Mouse (Mus musculus): ENCODE results near the gene Olfr1375. TPM values are rescaled to one million over a fixed set of nuclear protein-coding genes. Genes with fewer than 3 reads are reported as not detected.
"Not testable (repeated sequence)": the region's sequence is repeated elsewhere in the genome, so short reads cannot be mapped to it uniquely, and the experiment has no call there.

The Olfr1375 gene
- not detected in 2 replicates for polyA plus RNA-seq (2016; fragmentation: Nextera tagmentation; extraction: Ambion mirVana)

- not testable (repeated sequence) for H3K4me2 ChIP-seq; H3K4me1 ChIP-seq (replicated peaks); H3K36me3 ChIP-seq; H3K4me3 ChIP-seq; ATAC-seq (ENCODE audit: insufficient number of reproducible peaks, low FRiP score); H3K9me3 ChIP-seq (replicated peaks); H3K9ac ChIP-seq; H3K27me3 ChIP-seq (replicated peaks); H3K27ac ChIP-seq (ENCODE audit: poor library complexity, severe bottlenecking)
- WGBS = 67% methylated on average over 3 of the region's 3 CpGs
Measured at GRCm38 (mm10) chr11:51047809-51048208, at the start of gene Olfr1375. Gene Olfr1375, plus strand, starts transcription at chr11:51048109.

GRCm38 (mm10) chr11:51003296-51003695 lies 44.6 kb upstream of the Olfr1375 start, which contains the start of gene Olfr51:
Gene Olfr51, plus strand, starts transcription at chr11:51003596.
- H3K27me3 ChIP-seq (replicated peaks) = no peaks in the 10 kb centered on the region
- H3K27ac ChIP-seq (ENCODE audit: poor library complexity, severe bottlenecking) = no peak within 1 kb of the TSS
- 73% methylated on average over 5 of the region's 5 CpGs for WGBS
- H3K9ac ChIP-seq = no peak within 1 kb of the TSS
- no peak within 1 kb of the TSS for H3K4me3 ChIP-seq
- no peaks in the 10 kb centered on the region for H3K9me3 ChIP-seq (replicated peaks)
- H3K36me3 ChIP-seq = no peaks in the 10 kb centered on the region
- H3K4me1 ChIP-seq (replicated peaks) = no peaks in the 10 kb centered on the region
- H3K4me2 ChIP-seq = no peak within 1 kb of the TSS
- ATAC-seq (ENCODE audit: insufficient number of reproducible peaks, low FRiP score) = no peak

- no peak for ATAC-seq (ENCODE audit: insufficient number of reproducible peaks, low FRiP score)
- Histone ChIP-seq H3K27ac (ENCODE audit: poor library complexity, severe bottlenecking) (no peak overlapping the region), H3K9ac (no peak overlapping the region), H3K4me2 (no peak overlapping the region), H3K9me3 (replicated peaks) (no peaks in the 10 kb centered on the region), H3K4me1 (replicated peaks) (no peaks in the 10 kb centered on the region), H3K36me3 (no peaks in the 10 kb centered on the region), H3K4me3 (no peak overlapping the region), H3K27me3 (replicated peaks) (no peaks in the 10 kb centered on the region)
- 67% methylated on average over 5 of the region's 5 CpGs for WGBS
Measured at GRCm38 (mm10) chr11:51011821-51012220, 36.1 kb upstream of the Olfr1375 start.

GRCm38 (mm10) chr11:51013936-51014335 lies 34.0 kb upstream of the Olfr1375 start, which contains the start of gene Olfr54:
Gene Olfr54, plus strand, starts transcription at chr11:51014236.
- H3K36me3 ChIP-seq = no peaks in the 10 kb centered on the region
- H3K27ac ChIP-seq (ENCODE audit: poor library complexity, severe bottlenecking) = no peak within 1 kb of the TSS
- no peaks in the 10 kb centered on the region for H3K27me3 ChIP-seq (replicated peaks)
- no peak for ATAC-seq (ENCODE audit: insufficient number of reproducible peaks, low FRiP score)
- H3K9ac ChIP-seq = no peak within 1 kb of the TSS
- H3K4me3 ChIP-seq = no peak within 1 kb of the TSS
- H3K4me2 ChIP-seq = no peak within 1 kb of the TSS
- no peaks in the 10 kb centered on the region for H3K9me3 ChIP-seq (replicated peaks)
- WGBS = 56% methylated on average over 1 of the region's 1 CpGs
- H3K4me1 ChIP-seq (replicated peaks) = no peaks in the 10 kb centered on the region

GRCm38 (mm10) chr11:51016341-51016740 lies 31.6 kb upstream of the Olfr1375 start:
- Histone ChIP-seq H3K27me3 (replicated peaks) (no peaks in the 10 kb centered on the region), H3K9me3 (replicated peaks) (no peaks in the 10 kb centered on the region), H3K36me3 (no peaks in the 10 kb centered on the region), H3K4me1 (replicated peaks) (no peaks in the 10 kb centered on the region), H3K27ac (ENCODE audit: poor library complexity, severe bottlenecking) (no peak overlapping the region), H3K4me2 (no peak overlapping the region), H3K4me3 (no peak overlapping the region), H3K9ac (no peak overlapping the region)
- ATAC-seq (ENCODE audit: insufficient number of reproducible peaks, low FRiP score) = no peak
- WGBS = 47% methylated on average over 2 of the region's 2 CpGs

- not testable (repeated sequence) for H3K4me1 ChIP-seq (replicated peaks); H3K27me3 ChIP-seq (replicated peaks); H3K9ac ChIP-seq; H3K27ac ChIP-seq (ENCODE audit: poor library complexity, severe bottlenecking); H3K36me3 ChIP-seq; H3K4me3 ChIP-seq; H3K4me2 ChIP-seq; H3K9me3 ChIP-seq (replicated peaks); ATAC-seq (ENCODE audit: insufficient number of reproducible peaks, low FRiP score)
- 80% methylated on average over 11 of the region's 11 CpGs for WGBS
Measured at GRCm38 (mm10) chr11:51026811-51027210, 21.1 kb upstream of the Olfr1375 start.

- not testable (repeated sequence) for H3K27me3 ChIP-seq (replicated peaks); H3K4me2 ChIP-seq; H3K4me3 ChIP-seq; H3K9me3 ChIP-seq (replicated peaks); H3K4me1 ChIP-seq (replicated peaks); ATAC-seq (ENCODE audit: insufficient number of reproducible peaks, low FRiP score); H3K27ac ChIP-seq (ENCODE audit: poor library complexity, severe bottlenecking); H3K9ac ChIP-seq; H3K36me3 ChIP-seq
- WGBS = 79% methylated on average over 8 of the region's 8 CpGs
Measured at GRCm38 (mm10) chr11:51029381-51029780, 18.5 kb upstream of the Olfr1375 start.

GRCm38 (mm10) chr11:51030225-51030624 lies 17.7 kb upstream of the Olfr1375 start:
- WGBS = 80% methylated on average over 2 of the region's 2 CpGs
- no peaks in the 10 kb centered on the region for H3K27me3 ChIP-seq (replicated peaks)
- no peak overlapping the region for H3K9ac ChIP-seq
- no peaks in the 10 kb centered on the region for H3K4me1 ChIP-seq (replicated peaks)
- no peaks in the 10 kb centered on the region for H3K36me3 ChIP-seq
- ATAC-seq (ENCODE audit: insufficient number of reproducible peaks, low FRiP score) = no peak
- no peak overlapping the region for H3K27ac ChIP-seq (ENCODE audit: poor library complexity, severe bottlenecking)
- no peak overlapping the region for H3K4me3 ChIP-seq
- peaks cover 3% of the 10 kb centered on the region; the same call in 1 of the 2 replicates for H3K9me3 ChIP-seq (replicated peaks)
- H3K4me2 ChIP-seq = no peak overlapping the region

- Histone ChIP-seq H3K4me2 (no peak overlapping the region), H3K4me3 (no peak overlapping the region), H3K9ac (no peak overlapping the region), H3K36me3 (no peaks in the 10 kb centered on the region), H3K27ac (ENCODE audit: poor library complexity, severe bottlenecking) (no peak overlapping the region), H3K9me3 (replicated peaks) (no peaks in the 10 kb centered on the region), H3K4me1 (replicated peaks) (no peaks in the 10 kb centered on the region), H3K27me3 (replicated peaks) (no peaks in the 10 kb centered on the region)
- 20% methylated on average over 1 of the region's 1 CpGs for WGBS
- ATAC-seq (ENCODE audit: insufficient number of reproducible peaks, low FRiP score) = no peak
Measured at GRCm38 (mm10) chr11:51032851-51033250, 15.1 kb upstream of the Olfr1375 start.

- H3K4me3 ChIP-seq; H3K4me1 ChIP-seq (replicated peaks); H3K27me3 ChIP-seq (replicated peaks); H3K9me3 ChIP-seq (replicated peaks); ATAC-seq (ENCODE audit: insufficient number of reproducible peaks, low FRiP score); H3K36me3 ChIP-seq; H3K9ac ChIP-seq; H3K4me2 ChIP-seq; H3K27ac ChIP-seq (ENCODE audit: poor library complexity, severe bottlenecking): not testable (repeated sequence)
Measured at GRCm38 (mm10) chr11:51034141-51034540, 13.8 kb upstream of the Olfr1375 start.

GRCm38 (mm10) chr11:51035951-51036350 lies 12.0 kb upstream of the Olfr1375 start:
- H3K4me2 ChIP-seq = no peak overlapping the region
- no peak overlapping the region for H3K4me3 ChIP-seq
- no peaks in the 10 kb centered on the region for H3K9me3 ChIP-seq (replicated peaks)
- 62% methylated on average over 2 of the region's 2 CpGs for WGBS
- no peak overlapping the region for H3K27ac ChIP-seq (ENCODE audit: poor library complexity, severe bottlenecking)
- H3K4me1 ChIP-seq (replicated peaks) = no peaks in the 10 kb centered on the region
- ATAC-seq (ENCODE audit: insufficient number of reproducible peaks, low FRiP score) = no peak
- no peaks in the 10 kb centered on the region for H3K36me3 ChIP-seq
- H3K9ac ChIP-seq = no peak overlapping the region
- peaks cover 6% of the 10 kb centered on the region for H3K27me3 ChIP-seq (replicated peaks)

GRCm38 (mm10) chr11:51044776-51045175 lies 3.1 kb upstream of the Olfr1375 start:
- H3K9ac ChIP-seq; H3K27ac ChIP-seq (ENCODE audit: poor library complexity, severe bottlenecking); H3K4me2 ChIP-seq; H3K36me3 ChIP-seq; ATAC-seq (ENCODE audit: insufficient number of reproducible peaks, low FRiP score); H3K27me3 ChIP-seq (replicated peaks); H3K4me1 ChIP-seq (replicated peaks); H3K4me3 ChIP-seq; H3K9me3 ChIP-seq (replicated peaks): not testable (repeated sequence)
- WGBS = 58% methylated on average over 3 of the region's 3 CpGs

Data from heart, embryonic 12.5 days (tissue).